Mouse (Mus musculus) intestine, embryonic 15.5 days (tissue): ENCODE results near the gene Nav2. TPM values are rescaled to one million over a fixed set of nuclear protein-coding genes. Genes with fewer than 3 reads are reported as not detected.

Experiments
- ATAC-seq: fragments of 200-750 bp; cut with Nextera tagmentation; 2 replicates; pipeline ENCODE4 v1.8.0; 2017; ENCODE audit warnings: moderate TSS enrichment, moderate library complexity
- H3K27ac ChIP-seq: fragments of 300-500 bp; sonication (generic); 2 replicates; pipeline ENCODE4 v1.5.1; 2015; ENCODE audit warnings: mild to moderate bottlenecking, inconsistent platforms
- H3K27me3 ChIP-seq: fragments of 300-500 bp; sonication (generic); replicated peaks from 2 replicates; pipeline ENCODE4 v1.6.1; 2015; ENCODE audit warnings: inconsistent platforms
- H3K36me3 ChIP-seq: fragments of 300-500 bp; sonication (generic); 2 replicates; pipeline ENCODE4 v1.6.1; 2015; ENCODE audit warnings: inconsistent platforms
- H3K4me1 ChIP-seq: fragments of 300-500 bp; sonication (generic); replicated peaks from 2 replicates; pipeline ENCODE4 v1.6.1; 2015; ENCODE audit warnings: inconsistent platforms
- H3K4me2 ChIP-seq: fragments of 300-500 bp; sonication (generic); replicated peaks from 2 replicates; pipeline ENCODE4 v1.6.1; 2015; ENCODE audit warnings: mild to moderate bottlenecking, inconsistent platforms
- H3K4me3 ChIP-seq: fragments of 300-500 bp; sonication (generic); replicated peaks from 2 replicates; pipeline ENCODE4 v1.5.1; 2015; ENCODE audit warnings: inconsistent platforms
- H3K9ac ChIP-seq: fragments of 300-500 bp; sonication (generic); 2 replicates; pipeline ENCODE4 v1.6.1; 2015; ENCODE audit warnings: inconsistent platforms
- H3K9me3 ChIP-seq: fragments of 300-500 bp; sonication (generic); 2 replicates; pipeline ENCODE4 v1.6.1; 2016; ENCODE audit warnings: inconsistent platforms
- WGBS: fragments of 180-500 bp; shearing (Covaris S2); methylation state at CpG from one replicate; pipeline ENCODE4 v1.1.7; 2015; 5-methylcytosine and 5-hydroxymethylcytosine counted together
- polyA plus RNA-seq: library from polyadenylated mRNA; unstranded; fragments of >200 nt; fragmentation: Nextera tagmentation; extraction: Ambion mirVana; gene quantifications from 2 replicates; pipeline ENCODE4 v1.2.1, GENCODE M21; 2015

Gene Nav2
- 17.7 and 19.1 TPM in 2 replicates for polyA plus RNA-seq

DNA sequence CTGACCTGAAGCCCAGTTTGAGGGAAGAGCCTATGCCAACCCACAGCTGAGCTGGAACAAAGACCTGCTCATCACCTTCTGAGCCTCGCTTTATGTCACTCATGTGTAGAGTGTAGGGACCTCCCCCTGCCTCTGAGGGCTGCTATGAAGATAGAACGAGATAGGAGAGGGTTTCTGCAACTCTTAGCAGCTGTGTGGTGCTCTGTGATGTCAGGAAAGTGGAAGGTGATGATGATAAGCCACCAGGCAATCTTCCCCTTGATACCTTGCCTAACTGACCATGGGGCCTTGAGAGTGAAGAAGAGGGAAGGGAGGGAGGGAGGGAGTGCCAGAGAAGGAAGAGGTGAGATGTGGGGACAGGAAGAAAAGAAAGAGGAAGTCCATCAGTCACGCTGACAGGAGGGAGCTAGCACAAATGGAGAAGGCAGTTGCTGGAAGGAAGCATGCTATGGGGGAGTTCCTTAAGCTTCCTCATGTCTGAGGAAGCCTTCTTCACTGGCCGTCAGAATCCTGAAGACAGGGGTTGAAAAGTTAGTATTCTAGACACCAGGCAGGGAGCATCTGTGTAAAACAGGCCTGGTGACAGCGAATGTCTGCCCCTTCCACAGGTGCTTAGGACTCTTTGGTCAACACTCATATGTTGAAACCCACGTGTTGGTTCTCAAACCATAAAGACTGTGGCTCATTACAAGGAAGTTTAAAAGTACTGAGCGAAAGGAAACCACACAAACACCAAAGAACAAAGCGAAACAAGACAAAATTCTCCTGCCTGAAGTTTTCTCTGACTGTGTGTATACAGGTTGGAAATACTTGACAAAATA, at the start of gene Nav2:
TSS of gene Nav2 (plus strand) at position 196 of the 821 bp plus-strand sequence.
- no peaks in the 10 kb centered on the region for H3K36me3 ChIP-seq
- H3K4me2 ChIP-seq, result no peak within 1 kb of the TSS
- WGBS, result 53% methylated on average over 8 of the region's 8 CpGs

DNA sequence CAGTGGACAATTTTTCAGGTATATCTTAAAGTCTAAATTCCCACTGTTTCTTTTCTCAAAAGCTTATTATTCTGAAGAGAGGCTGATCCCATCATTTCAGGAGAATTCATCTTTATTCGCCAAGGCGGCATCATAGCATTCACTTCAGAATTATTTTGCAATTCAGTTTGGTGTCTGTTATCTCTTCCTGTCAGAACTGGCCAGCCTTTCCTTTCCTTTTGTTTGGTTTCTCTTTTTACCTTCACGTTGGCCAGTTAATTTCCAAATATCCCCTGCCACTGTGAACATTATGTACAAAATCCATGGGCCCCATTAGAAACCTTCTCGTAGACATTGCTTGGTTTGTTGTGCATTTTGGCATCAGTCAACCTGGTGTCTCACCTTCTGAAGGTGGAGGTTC, 49.2 kb upstream of the Nav2 start:
- Histone ChIP-seq H3K27ac (no peak overlapping the region), H3K27me3 (no peaks in the 10 kb centered on the region), H3K9ac (no peak overlapping the region), H3K9me3 (no peaks in the 10 kb centered on the region), H3K4me1 (no peaks in the 10 kb centered on the region), H3K36me3 (no peaks in the 10 kb centered on the region), H3K4me2 (no peak overlapping the region), H3K4me3 (no peak overlapping the region)
- no peak for ATAC-seq
- 78% methylated on average over 4 of the region's 4 CpGs for WGBS

More for the DNA sequence above, at the start of gene Nav2:
- Histone ChIP-seq H3K4me1 (no peaks in the 10 kb centered on the region), H3K4me3 (no peak within 1 kb of the TSS), H3K9ac (no peak within 1 kb of the TSS), H3K27me3 (no peaks in the 10 kb centered on the region), H3K9me3 (no peaks in the 10 kb centered on the region), H3K27ac (0 out of 2 replicates have a peak within 1 kb of the TSS, but pooled peaks have one; percentile 32)
- ATAC-seq, result no peak

DNA sequence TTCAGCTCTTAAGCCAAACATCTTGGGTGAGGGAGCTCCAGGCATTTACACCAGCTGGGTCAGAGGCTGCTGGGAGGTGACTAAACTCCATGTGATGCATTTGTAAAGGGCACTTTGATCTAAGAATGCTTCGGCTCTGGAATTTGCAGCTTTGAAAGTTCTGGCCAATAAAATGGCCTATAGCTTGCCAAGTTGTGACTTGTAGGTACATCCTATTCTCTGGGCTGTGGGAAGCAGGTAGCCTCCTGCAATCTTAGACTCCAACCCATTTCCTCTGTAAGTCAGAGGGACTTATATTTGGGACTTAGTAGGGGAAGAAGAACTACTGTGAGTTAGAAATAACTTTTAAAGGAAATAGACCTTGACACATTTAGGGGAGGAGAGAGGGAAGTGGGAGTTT, 47.6 kb upstream of the Nav2 start:
- no peak overlapping the region for H3K4me3 ChIP-seq
- no peak overlapping the region for H3K27ac ChIP-seq
- no peak overlapping the region for H3K9ac ChIP-seq
- H3K9me3 ChIP-seq, result no peaks in the 10 kb centered on the region
- no peaks in the 10 kb centered on the region for H3K27me3 ChIP-seq
- H3K36me3 ChIP-seq, result peaks cover 3% of the 10 kb centered on the region; the same call in 1 of the 2 replicates
- no peak overlapping the region for H3K4me2 ChIP-seq
- H3K4me1 ChIP-seq, result no peaks in the 10 kb centered on the region
- 41% methylated on average over 1 of the region's 1 CpGs for WGBS
- no peak for ATAC-seq

DNA sequence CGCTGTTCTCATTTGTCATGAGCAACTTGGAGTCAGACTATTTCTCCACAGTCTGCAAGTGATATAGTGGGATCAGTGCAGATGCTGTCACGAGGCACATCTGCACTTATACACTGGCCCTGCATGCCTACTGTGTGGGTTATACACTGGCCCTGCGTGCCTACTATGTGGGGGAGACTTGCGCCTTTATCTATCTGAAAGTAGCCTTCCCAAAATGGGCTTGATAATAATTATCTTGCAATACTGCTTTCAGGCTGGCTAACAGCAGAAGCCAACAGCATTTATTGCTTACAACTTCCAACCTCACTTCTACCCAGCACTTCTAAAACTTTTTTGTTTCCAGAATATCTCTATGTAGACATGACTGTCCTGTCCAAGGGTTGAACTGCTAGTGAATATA, 46.7 kb upstream of the Nav2 start:
- H3K36me3 ChIP-seq, result peaks cover 6% of the 10 kb centered on the region; the same call in 1 of the 2 replicates
- WGBS, result 91% methylated on average over 4 of the region's 4 CpGs
- no peaks in the 10 kb centered on the region for H3K9me3 ChIP-seq

DNA sequence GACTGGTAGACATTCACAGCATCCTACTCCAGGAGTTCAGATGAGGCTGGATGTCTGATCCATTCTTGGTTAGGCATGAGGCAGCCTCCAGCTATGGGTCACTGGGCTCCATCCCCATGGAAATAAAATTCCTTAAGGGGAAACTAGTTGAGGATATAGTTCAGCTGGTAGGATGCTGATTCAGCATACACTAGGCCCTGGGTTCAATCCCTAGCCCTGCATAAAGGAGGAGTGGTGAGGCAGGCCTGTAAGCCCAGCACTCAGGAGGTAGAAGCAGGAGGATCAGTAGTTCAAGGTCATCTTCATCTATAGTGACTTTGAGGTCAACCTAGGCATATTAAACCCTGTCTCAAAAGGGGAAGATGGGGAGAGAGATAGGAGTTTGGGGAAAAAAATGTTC, 44.3 kb upstream of the Nav2 start:
- Histone ChIP-seq H3K27ac (no peak overlapping the region), H3K27me3 (no peaks in the 10 kb centered on the region), H3K9ac (no peak overlapping the region), H3K9me3 (no peaks in the 10 kb centered on the region), H3K4me2 (no peak overlapping the region), H3K36me3 (peaks cover 22% of the 10 kb centered on the region), H3K4me1 (no peaks in the 10 kb centered on the region), H3K4me3 (no peak overlapping the region)
- no peak for ATAC-seq

More for the DNA sequence above, 46.7 kb upstream of the Nav2 start:
- Histone ChIP-seq H3K9ac (no peak overlapping the region), H3K27ac (no peak overlapping the region), H3K4me3 (no peak overlapping the region), H3K4me2 (no peak overlapping the region), H3K4me1 (no peaks in the 10 kb centered on the region), H3K27me3 (no peaks in the 10 kb centered on the region)
- ATAC-seq, result no peak

DNA sequence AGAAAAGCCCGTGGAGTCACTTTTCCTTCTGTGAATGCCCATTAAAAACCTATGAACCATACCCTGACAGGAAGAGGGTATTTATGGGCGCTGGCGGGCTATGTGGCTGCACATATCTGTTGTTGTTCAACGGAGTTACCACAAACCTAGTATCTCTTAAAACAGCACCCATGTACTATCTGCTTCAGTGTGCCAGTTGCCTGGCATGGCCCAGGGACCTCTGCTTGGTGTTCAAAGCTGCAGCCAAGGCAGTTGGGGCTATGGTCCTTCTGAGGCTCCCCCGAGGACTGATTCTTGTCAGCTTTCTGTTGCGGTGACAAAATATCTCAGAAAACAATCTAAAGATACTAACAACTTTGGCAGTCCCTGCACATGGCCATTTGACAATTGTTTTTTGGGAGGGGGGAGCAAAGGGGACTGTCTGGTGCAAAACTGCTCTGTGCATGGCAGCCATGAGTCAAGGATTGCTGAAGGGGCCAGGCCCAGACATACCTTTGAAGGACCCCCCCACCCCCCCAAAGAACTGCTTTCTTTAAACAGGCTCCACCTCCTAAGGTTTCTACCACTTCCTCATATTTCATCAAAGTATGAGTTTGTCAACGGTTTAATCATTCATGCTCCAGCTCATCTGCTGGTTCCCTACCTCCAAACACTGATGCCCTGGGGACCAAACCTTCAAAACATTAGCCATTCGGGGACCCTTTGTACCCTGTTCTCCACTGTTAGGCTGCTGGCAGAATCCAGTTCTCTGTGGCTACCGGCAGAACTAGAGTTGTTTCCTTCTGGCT, 43.7 kb upstream of the Nav2 start:
- no peak for ATAC-seq
- 89% methylated on average over 9 of the region's 9 CpGs for WGBS
- Histone ChIP-seq H3K27me3 (no peaks in the 10 kb centered on the region), H3K9me3 (no peaks in the 10 kb centered on the region), H3K27ac (no peak overlapping the region), H3K4me3 (no peak overlapping the region), H3K4me2 (no peak overlapping the region), H3K36me3 (peaks cover 28% of the 10 kb centered on the region), H3K9ac (no peak overlapping the region), H3K4me1 (no peaks in the 10 kb centered on the region)

DNA sequence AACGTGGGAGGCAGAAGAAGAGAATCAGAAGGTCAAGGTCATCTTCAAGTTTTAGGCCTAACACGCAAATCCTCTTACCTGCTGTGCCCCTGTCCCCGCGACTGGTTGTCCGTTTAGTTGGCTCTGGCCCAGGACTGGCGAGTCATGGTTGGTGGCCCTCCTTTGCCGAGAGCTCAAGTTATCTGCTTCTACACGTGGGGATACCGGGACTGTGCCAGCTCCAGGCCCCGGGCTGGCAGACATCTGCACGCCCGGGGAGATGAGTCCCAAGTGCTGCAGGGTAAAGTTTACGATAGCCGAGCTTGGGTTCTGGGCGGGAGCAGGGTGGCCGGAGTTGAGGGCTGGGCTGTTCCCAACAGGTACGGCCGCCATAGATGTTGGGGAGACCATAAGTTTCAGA, 40.9 kb upstream of the Nav2 start:
- H3K27ac ChIP-seq, result no peak overlapping the region
- H3K4me1 ChIP-seq, result no peaks in the 10 kb centered on the region
- no peak for ATAC-seq
- H3K9ac ChIP-seq, result no peak overlapping the region
- H3K9me3 ChIP-seq, result no peaks in the 10 kb centered on the region
- H3K36me3 ChIP-seq, result peaks cover 51% of the 10 kb centered on the region
- 92% methylated on average over 18 of the region's 18 CpGs for WGBS
- no peak overlapping the region for H3K4me3 ChIP-seq
- H3K4me2 ChIP-seq, result no peak overlapping the region
- no peaks in the 10 kb centered on the region for H3K27me3 ChIP-seq

DNA sequence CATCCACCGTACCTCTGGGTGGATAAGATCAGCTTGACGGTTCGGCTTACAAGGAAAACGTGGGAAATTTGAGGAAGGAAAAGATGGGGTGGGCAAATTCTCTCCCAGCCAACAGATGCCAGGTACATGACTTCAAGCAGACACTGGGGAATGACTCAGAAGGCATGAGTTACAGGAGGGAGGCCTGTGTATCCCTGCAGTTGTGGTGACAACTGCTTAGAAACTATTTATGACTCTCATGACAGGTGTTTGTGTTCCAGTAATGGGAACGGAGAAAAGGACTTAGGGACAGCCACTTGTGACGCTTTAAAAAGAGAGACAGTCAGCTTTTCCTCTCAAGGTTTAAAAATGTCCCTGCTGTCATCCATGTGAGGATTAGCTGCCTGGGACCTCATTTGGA, 38.4 kb upstream of the Nav2 start:
- Histone ChIP-seq H3K27me3 (no peaks in the 10 kb centered on the region), H3K4me3 (no peak overlapping the region), H3K27ac (no peak overlapping the region), H3K4me1 (no peaks in the 10 kb centered on the region), H3K36me3 (peaks cover 72% of the 10 kb centered on the region), H3K9me3 (no peaks in the 10 kb centered on the region), H3K9ac (no peak overlapping the region), H3K4me2 (no peak overlapping the region)
- WGBS, result 85% methylated on average over 6 of the region's 6 CpGs
- ATAC-seq, result no peak

DNA sequence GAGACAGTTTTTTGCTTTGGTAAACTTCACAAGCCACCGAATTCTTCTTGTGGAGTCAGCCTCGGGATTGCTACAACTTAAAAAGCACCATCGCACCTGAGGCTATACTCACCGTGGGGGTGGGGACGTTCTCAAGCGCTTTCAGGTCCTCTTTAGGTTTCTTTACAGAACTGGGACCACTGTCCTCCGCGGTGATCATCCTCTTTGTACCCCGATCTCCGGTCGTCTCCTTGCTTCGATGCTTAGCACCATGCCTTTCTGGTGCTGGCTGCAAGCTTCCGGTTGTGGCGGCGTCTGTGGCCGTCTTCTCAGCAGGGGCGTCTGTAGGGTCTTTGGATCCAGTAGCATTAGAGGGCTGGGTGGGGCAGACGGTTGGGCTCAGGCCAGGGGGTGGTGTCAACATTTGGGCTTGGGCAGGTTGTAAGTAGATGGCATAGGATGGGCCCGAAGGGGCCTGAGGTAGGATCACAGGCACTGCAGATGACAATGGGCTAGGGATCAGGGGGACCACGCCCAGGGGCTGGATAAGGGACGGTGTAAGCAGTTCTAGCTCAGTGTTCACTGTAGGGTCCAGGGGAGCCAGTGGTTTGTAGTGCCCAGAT, 37.8 kb upstream of the Nav2 start:
- Histone ChIP-seq H3K27me3 (no peaks in the 10 kb centered on the region), H3K9me3 (no peaks in the 10 kb centered on the region), H3K4me1 (no peaks in the 10 kb centered on the region), H3K9ac (no peak overlapping the region), H3K4me2 (no peak overlapping the region), H3K4me3 (no peak overlapping the region), H3K27ac (no peak overlapping the region), H3K36me3 (peaks cover 74% of the 10 kb centered on the region)
- ATAC-seq, result no peak
- 95% methylated on average over 21 of the region's 21 CpGs for WGBS

DNA sequence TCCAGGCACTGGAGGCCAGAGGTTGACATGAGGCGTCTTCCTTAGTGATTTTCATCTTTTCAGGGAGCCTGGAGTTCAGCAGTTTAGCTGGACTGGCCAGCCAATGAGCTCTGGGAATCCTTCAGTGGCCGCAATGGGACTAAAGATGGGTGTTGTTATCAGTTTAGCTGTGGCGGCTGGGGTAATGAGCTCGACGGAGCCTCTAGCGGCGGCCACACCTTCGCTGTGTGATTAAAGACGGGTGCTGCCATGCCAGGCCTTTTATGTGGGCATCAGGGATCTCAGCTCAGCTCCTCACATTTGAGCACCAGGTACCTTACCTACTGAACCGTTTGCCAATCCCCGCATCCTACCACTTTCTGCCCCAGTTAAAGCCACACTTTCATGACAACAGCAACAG, 37.2 kb upstream of the Nav2 start:
- H3K36me3 ChIP-seq, result peaks cover 69% of the 10 kb centered on the region
- 91% methylated on average over 11 of the region's 11 CpGs for WGBS
- H3K27ac ChIP-seq, result no peak overlapping the region
- H3K9me3 ChIP-seq, result no peaks in the 10 kb centered on the region
- no peak overlapping the region for H3K4me2 ChIP-seq
- no peaks in the 10 kb centered on the region for H3K27me3 ChIP-seq
- H3K4me3 ChIP-seq, result no peak overlapping the region
- ATAC-seq, result no peak
- H3K4me1 ChIP-seq, result no peaks in the 10 kb centered on the region
- no peak overlapping the region for H3K9ac ChIP-seq

DNA sequence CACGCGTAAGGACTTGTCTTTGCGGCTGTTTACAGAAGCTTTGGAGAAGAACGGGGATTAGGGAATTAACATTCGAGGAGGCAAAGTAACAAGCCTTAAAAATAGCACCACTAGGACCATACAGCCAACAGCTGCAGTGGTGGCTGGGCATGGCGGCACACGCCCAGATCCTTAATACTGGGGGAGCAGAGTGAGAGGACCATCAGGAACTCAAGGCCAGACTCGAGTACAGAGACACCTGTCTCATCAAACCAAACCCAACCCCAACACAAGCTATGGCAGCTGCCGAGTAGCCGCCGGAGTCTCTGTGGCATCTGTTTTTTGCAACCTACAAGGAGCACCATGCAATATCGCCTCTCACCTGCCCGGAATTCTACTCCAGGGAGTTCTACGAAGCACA, 33.4 kb upstream of the Nav2 start:
- Histone ChIP-seq H3K4me2 (no peak overlapping the region), H3K4me1 (peaks cover 17% of the 10 kb centered on the region), H3K9ac (no peak overlapping the region), H3K27ac (no peak overlapping the region), H3K36me3 (peaks cover 45% of the 10 kb centered on the region), H3K4me3 (no peak overlapping the region), H3K27me3 (no peaks in the 10 kb centered on the region), H3K9me3 (no peaks in the 10 kb centered on the region)
- WGBS, result 88% methylated on average over 14 of the region's 14 CpGs
- ATAC-seq, result no peak

DNA sequence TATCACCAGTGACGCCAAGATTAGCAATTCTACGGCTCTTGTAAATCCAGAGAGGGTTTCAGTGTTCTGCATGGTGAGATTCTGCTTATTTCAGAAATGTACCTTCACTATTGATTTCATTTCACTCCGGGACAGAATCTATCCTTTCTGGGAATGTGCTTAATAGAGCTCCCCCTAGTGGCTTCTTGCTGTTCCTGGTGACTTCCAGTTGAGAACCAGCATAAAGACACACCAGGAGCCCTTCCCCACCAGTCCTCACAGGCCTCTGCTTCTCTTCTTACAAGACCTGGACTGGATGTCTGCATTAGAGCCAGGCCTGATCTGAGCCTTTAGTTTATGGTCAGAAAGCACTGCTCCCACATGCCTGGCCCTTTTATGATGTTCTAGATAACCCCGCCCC, 32.0 kb upstream of the Nav2 start:
- no peak for ATAC-seq
- H3K9me3 ChIP-seq, result no peaks in the 10 kb centered on the region
- no peaks in the 10 kb centered on the region for H3K27me3 ChIP-seq
- no peak overlapping the region for H3K4me2 ChIP-seq
- H3K27ac ChIP-seq, result no peak overlapping the region
- H3K4me1 ChIP-seq, result peaks cover 17% of the 10 kb centered on the region
- no peak overlapping the region for H3K9ac ChIP-seq
- H3K36me3 ChIP-seq, result peaks cover 31% of the 10 kb centered on the region
- no peak overlapping the region for H3K4me3 ChIP-seq
- WGBS, result 75% methylated on average over 4 of the region's 4 CpGs
